Mouse (Mus musculus) mouse trophoblast stem cell (cell line): ENCODE data around the gene Ruvbl2.

Experiments used
- in situ Hi-C, 2 experiments: fragments of 300-500 bp; cut with MseI, MboI; formaldehyde crosslinking; loops; 2 replicates in 1 of 2; 3 replicates in 1 of 2; pipeline ENCODE4 v1.15.1; 2025

Ruvbl2 gene

GRCm38 (mm10) chr7:45434203-45435015, 3.5 kb downstream of the Ruvbl2 start, which contains the start of gene Gys1:
Gene Gys1, plus strand, starts transcription at chr7:45434844.
- in situ Hi-C loops, result no loop called here

DNA sequence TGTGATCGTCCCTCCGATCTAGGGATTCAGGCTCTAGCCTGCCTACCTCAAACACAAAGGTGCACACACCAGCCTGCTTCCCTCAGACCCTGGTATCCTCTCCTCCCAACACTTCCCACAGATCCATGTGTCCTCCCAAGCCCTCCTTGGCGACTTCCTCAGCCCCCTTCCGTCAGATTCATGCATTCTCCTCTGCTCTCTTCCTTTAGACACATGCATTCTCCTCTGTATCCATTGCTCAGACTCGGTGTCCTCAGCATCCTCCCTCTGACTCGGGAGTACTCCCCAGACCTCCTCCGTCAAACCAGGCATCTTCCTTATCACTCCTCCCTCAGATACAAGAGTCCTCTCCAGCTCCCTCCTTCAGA, 4.1 kb downstream of the Ruvbl2 start:
- in situ Hi-C loops, result no loop called here

- in situ Hi-C loops, result no loop called here
Observed at GRCm38 (mm10) chr7:45426556-45426955, 11.3 kb downstream of the Ruvbl2 start.

- in situ Hi-C loops, result no loop called here
Observed at GRCm38 (mm10) chr7:45421194-45421593, 16.7 kb downstream of the Ruvbl2 start.

- in situ Hi-C loops, result no loop called here
Observed at GRCm38 (mm10) chr7:45420615-45420919, 17.3 kb downstream of the Ruvbl2 start, which contains the start of gene Lhb. Gene Lhb, plus strand, starts transcription at chr7:45420820.

GRCm38 (mm10) chr7:45419859-45420614, 17.9 kb downstream of the Ruvbl2 start:
- in situ Hi-C loops, result no loop called here

- in situ Hi-C loops, result no loop called here
Observed at GRCm38 (mm10) chr7:45417962-45418492, 19.9 kb downstream of the Ruvbl2 start.

- in situ Hi-C loops, result no loop called here
Observed at GRCm38 (mm10) chr7:45415636-45416035, 22.3 kb downstream of the Ruvbl2 start.

- in situ Hi-C loops, result no loop called here
Observed at GRCm38 (mm10) chr7:45414740-45415224, 23.1 kb downstream of the Ruvbl2 start.

GRCm38 (mm10) chr7:45413864-45414739, 23.8 kb downstream of the Ruvbl2 start:
- in situ Hi-C loops, result no loop called here

- in situ Hi-C loops, result no loop called here
Observed at GRCm38 (mm10) chr7:45413113-45413863, 24.6 kb downstream of the Ruvbl2 start, which contains the start of gene Ntf5. Gene Ntf5, plus strand, starts transcription at chr7:45413695.

- in situ Hi-C loops, result no loop called here
Observed at GRCm38 (mm10) chr7:45412421-45412820, 25.5 kb downstream of the Ruvbl2 start.

GRCm38 (mm10) chr7:45409497-45410163, 28.3 kb downstream of the Ruvbl2 start:
- in situ Hi-C loops, result loop anchor here in 1 of 2 experiments (5.0 kb wide), 1 partner anchor 38 kb away; no protein-coding TSS in a partner anchor

DNA sequence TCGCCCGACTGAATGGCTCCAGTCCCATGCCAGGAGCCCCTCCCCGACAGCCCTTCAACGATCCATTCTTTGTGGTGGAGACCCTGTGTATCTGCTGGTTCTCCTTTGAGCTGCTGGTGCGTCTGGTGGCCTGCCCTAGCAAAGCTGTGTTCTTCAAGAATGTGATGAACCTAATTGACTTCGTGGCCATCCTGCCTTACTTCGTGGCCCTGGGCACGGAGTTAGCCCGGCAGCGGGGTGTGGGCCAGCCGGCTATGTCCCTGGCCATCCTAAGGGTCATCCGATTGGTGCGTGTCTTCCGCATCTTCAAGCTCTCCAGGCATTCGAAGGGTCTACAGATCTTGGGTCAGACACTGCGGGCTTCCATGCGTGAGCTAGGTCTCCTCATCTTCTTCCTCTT, 28.9 kb downstream of the Ruvbl2 start:
- in situ Hi-C loops, result loop anchor here in 1 of 2 experiments (5.0 kb wide), 1 partner anchor 38 kb away; no protein-coding TSS in a partner anchor

- in situ Hi-C loops, result loop anchor here in 1 of 2 experiments (5.0 kb wide), 1 partner anchor 39 kb away; no protein-coding TSS in a partner anchor
Observed at GRCm38 (mm10) chr7:45408351-45408750, 29.5 kb downstream of the Ruvbl2 start.

DNA sequence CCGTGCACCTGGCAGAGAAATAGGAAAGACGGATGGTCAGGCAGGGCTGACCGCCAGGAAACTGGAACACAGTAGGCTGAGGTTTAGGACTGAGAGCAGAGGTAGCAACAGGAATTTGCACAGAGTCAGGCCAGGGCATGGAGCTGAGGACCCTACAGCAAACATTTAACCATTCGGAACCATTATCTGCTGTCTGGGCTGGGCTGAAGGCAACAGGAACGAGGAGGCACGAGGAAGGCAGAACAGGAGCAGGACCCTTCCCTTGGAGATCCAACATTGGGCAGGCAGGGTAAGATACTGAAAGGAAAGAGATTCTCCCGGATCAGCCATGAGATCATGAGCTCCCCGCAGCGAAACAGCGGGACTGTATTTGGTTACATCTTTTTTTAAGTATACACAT, 30.1 kb downstream of the Ruvbl2 start:
- in situ Hi-C loops, result loop anchor here in 1 of 2 experiments (5.0 kb wide), 1 partner anchor 39 kb away; no protein-coding TSS in a partner anchor

DNA sequence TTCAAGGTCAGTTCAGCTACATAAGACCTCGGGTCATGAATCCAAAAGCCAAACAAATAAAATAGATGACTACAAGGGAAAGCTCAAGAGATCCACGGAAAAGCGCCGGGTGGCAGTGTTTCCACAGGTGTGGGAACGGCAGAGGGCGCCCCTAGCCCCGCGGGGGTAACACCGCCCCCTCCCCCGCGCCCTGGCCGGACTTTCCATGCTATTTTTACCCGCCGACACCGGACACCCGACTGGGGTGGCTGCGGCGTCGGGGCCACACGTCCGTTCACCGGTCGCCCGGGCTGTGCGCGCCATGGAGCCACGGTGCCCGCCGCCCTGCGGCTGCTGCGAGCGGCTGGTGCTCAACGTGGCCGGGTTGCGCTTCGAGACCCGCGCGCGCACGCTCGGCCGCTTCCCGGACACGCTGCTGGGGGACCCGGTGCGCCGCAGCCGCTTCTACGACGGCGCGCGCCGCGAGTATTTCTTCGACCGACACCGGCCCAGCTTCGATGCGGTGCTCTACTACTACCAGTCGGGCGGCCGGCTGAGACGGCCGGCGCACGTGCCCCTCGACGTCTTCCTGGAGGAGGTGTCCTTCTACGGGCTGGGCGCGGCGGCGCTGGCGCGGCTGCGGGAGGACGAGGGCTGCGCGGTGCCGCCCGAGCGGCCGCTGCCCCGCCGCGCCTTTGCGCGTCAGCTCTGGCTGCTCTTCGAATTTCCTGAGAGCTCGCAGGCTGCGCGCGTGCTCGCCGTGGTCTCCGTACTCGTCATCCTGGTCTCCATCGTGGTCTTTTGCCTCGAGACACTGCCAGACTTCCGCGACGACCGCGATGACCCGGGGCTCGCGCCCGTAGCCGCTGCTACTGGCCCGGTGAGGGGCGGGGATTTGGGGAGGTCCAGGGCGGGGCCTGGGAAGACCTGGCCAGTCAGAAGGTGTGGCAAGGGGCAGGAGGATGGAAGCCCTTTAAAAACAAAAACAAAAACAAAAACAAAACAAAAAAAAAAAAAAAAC, 31.4 kb downstream of the Ruvbl2 start:
- in situ Hi-C loops, result loop anchor here in 1 of 2 experiments (5.0 kb wide), 1 partner anchor 41 kb away; no protein-coding TSS in a partner anchor
